Mouse (Mus musculus): ENCODE measurements around the gene Bend3. TPM values are rescaled to one million over a fixed set of nuclear protein-coding genes. Genes with fewer than 3 reads are reported as not detected.

The Bend3 gene
- polyA plus RNA-seq, 1 experiment = 1.8 TPM

DNA sequence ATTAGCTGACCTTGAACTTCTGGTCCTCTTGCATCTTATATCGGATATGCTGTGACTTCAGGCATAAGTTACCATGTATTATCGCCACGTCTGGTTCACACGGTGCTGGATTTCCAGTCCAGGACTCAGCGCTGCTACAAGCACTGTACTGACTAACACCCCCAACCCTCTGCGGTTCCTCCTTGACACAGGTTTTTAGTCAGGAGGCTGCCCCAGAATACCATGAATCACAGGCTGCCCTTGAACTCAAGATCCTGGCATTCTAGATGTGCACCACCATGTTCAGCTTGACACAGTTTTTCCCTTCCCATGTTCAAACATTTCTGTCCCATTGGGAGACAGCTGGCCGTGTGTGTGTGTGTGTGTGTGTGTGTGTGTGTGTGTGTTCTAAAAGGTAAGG is 10.5 kb downstream of the Bend3 start:
- Histone ChIP-seq H3K27ac (ENCODE audit: insufficient read depth, low read depth, low read length) (no peak overlapping the region), H3K4me3 (ENCODE audit: low read depth, low read length) (no peak overlapping the region), H3K27me3 (ENCODE audit: control insufficient read depth, insufficient read depth, low read length) (no peaks in the 10 kb centered on the region), H3K4me1 (ENCODE audit: control insufficient read depth, insufficient read depth, insufficient read length, low read length) (peaks cover 14% of the 10 kb centered on the region), H3K36me3 (ENCODE audit: control insufficient read depth, insufficient read depth, low read length) (no peaks in the 10 kb centered on the region)
- TF ChIP-seq POLR2A (IDR thresholded peaks at IDR 0.05; ENCODE audit: low read depth, low read length) (no peak), CTCF (IDR thresholded peaks at IDR 0.05; ENCODE audit: extremely low read depth, insufficient read length, insufficient replicate concordance, low read depth, low read length) (no peak)
- WGBS = 92% methylated on average over 7 of the region's 7 CpGs

DNA sequence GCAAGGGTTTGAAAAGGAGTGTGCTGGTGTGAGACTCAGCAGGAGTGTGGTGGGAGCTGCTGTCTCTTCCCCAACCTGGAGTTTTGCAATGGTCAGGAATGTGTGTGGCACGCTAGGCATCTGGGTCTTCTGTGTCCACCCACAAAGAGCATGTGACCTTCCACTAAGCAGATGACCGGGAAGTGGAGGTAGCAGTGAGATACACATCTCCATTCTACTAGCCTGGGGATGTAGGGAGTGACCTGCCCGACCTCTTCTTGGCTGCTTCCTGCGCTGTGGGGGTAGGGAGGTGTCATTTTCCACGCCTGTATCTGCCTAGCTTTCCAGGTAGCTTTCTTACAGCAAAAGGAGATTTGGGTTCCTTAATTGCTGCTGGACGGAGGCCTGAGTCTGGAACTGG is 10.9 kb downstream of the Bend3 start:
- Histone ChIP-seq H3K36me3 (ENCODE audit: control insufficient read depth, insufficient read depth, low read length) (no peaks in the 10 kb centered on the region), H3K4me1 (ENCODE audit: control insufficient read depth, insufficient read depth, insufficient read length, low read length) (peaks cover 14% of the 10 kb centered on the region), H3K4me3 (ENCODE audit: low read depth, low read length) (no peak overlapping the region), H3K27ac (ENCODE audit: insufficient read depth, low read depth, low read length) (no peak overlapping the region), H3K27me3 (ENCODE audit: control insufficient read depth, insufficient read depth, low read length) (no peaks in the 10 kb centered on the region)
- no peak for TF ChIP-seq POLR2A (IDR thresholded peaks at IDR 0.05; ENCODE audit: low read depth, low read length)
- no peak for TF ChIP-seq CTCF (IDR thresholded peaks at IDR 0.05; ENCODE audit: extremely low read depth, insufficient read length, insufficient replicate concordance, low read depth, low read length)
- WGBS = 60% methylated on average over 6 of the region's 6 CpGs

GRCm38 (mm10) chr10:43490034-43490433 is 11.4 kb downstream of the Bend3 start:
- Histone ChIP-seq H3K27me3 (ENCODE audit: control insufficient read depth, insufficient read depth, low read length) (no peaks in the 10 kb centered on the region), H3K36me3 (ENCODE audit: control insufficient read depth, insufficient read depth, low read length) (0 out of 2 replicates have a peak, but pooled peaks cover 1% of the 10 kb centered on the region), H3K4me3 (ENCODE audit: low read depth, low read length) (no peak overlapping the region), H3K27ac (ENCODE audit: insufficient read depth, low read depth, low read length) (no peak overlapping the region), H3K4me1 (ENCODE audit: control insufficient read depth, insufficient read depth, insufficient read length, low read length) (peaks cover 14% of the 10 kb centered on the region)
- WGBS = 81% methylated on average over 8 of the region's 8 CpGs
- TF ChIP-seq POLR2A (IDR thresholded peaks at IDR 0.05; ENCODE audit: low read depth, low read length) = no peak
- no peak for TF ChIP-seq CTCF (IDR thresholded peaks at IDR 0.05; ENCODE audit: extremely low read depth, insufficient read length, insufficient replicate concordance, low read depth, low read length)

DNA sequence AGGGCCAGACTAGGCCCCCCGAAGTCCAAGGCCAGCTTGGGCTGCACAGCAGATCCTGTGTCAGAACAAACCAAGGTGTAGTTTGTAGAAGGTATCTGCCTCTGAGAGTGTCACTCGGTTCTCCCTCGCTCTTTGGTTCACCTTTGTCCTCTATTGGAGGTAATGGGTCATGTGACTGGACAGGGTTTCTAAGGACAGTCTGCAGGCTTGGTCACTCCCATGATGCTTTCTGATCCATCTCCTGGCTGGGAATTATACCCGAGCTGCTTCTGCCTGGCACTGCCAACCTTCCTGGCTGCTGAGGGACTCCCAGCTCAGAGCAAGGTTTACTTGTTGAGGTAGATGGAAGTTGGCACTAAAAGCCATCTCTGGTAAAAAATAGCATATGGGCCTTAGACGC is 12.2 kb downstream of the Bend3 start:
- TF ChIP-seq CTCF (IDR thresholded peaks at IDR 0.05; ENCODE audit: extremely low read depth, insufficient read length, insufficient replicate concordance, low read depth, low read length) (no peak), POLR2A (IDR thresholded peaks at IDR 0.05; ENCODE audit: low read depth, low read length) (no peak)
- peaks cover 14% of the 10 kb centered on the region for H3K4me1 ChIP-seq (ENCODE audit: control insufficient read depth, insufficient read depth, insufficient read length, low read length)
- H3K27ac ChIP-seq (ENCODE audit: insufficient read depth, low read depth, low read length) = peak overlapping the region; percentile 77

DNA sequence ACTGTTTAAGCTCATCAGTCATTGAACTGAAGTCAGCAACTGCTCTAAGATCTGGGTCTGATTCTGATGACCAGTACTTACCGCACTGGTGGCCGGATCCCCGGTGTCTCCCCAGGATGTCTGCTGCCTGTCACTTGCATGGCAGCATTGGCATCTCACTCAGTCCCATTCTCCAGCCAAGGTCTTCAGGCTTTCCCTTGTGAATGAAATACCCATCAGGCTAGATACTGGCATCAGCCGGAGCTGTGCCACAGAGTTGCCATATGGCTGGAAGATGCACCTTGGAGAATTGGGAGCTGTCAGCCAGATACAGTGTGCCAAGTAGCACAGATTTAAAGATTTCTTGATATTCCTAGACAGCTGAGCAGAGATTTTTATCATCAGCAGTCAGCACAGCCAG is 24.0 kb downstream of the Bend3 start:
- Histone ChIP-seq H3K36me3 (ENCODE audit: control insufficient read depth, insufficient read depth, low read length) (no peaks in the 10 kb centered on the region), H3K27ac (ENCODE audit: insufficient read depth, low read depth, low read length) (no peak overlapping the region), H3K27me3 (ENCODE audit: control insufficient read depth, insufficient read depth, low read length) (no peaks in the 10 kb centered on the region), H3K4me3 (ENCODE audit: low read depth, low read length) (no peak overlapping the region), H3K4me1 (ENCODE audit: control insufficient read depth, insufficient read depth, insufficient read length, low read length) (no peaks in the 10 kb centered on the region)
- TF ChIP-seq CTCF (IDR thresholded peaks at IDR 0.05; ENCODE audit: extremely low read depth, insufficient read length, insufficient replicate concordance, low read depth, low read length) = no peak
- TF ChIP-seq POLR2A (IDR thresholded peaks at IDR 0.05; ENCODE audit: low read depth, low read length) = no peak
- WGBS = 98% methylated on average over 4 of the region's 4 CpGs

More for the DNA sequence above, 12.2 kb downstream of the Bend3 start:
- Histone ChIP-seq H3K27me3 (ENCODE audit: control insufficient read depth, insufficient read depth, low read length) (no peaks in the 10 kb centered on the region), H3K4me3 (ENCODE audit: low read depth, low read length) (no peak overlapping the region), H3K36me3 (ENCODE audit: control insufficient read depth, insufficient read depth, low read length) (peaks cover 1% of the 10 kb centered on the region; the same call in 1 of the 2 replicates)
- 38% methylated on average over 5 of the region's 5 CpGs for WGBS

DNA sequence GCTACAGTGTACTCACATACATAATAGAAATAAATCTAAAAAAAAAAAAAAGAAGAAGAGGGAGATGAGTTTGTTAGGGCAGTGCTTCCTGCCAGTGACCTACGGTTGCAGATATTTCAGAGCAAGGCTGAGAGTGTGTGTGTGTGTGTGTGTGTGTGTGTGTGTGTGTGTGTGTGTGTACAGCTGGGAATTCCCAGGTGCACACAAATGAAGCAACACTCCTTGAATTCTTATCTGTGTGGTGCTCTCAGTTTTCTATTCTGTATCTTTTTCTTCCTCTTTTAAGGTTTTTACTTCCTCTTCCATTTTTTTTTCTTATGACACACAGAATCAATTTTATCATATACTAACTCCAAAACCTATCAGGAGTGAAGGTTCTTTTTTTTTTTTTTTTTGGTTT is 25.7 kb downstream of the Bend3 start:
- 71% methylated on average over 1 of the region's 1 CpGs for WGBS
- H3K27me3 ChIP-seq (ENCODE audit: control insufficient read depth, insufficient read depth, low read length) = no peaks in the 10 kb centered on the region
- H3K4me1 ChIP-seq (ENCODE audit: control insufficient read depth, insufficient read depth, insufficient read length, low read length) = no peaks in the 10 kb centered on the region
- TF ChIP-seq CTCF (IDR thresholded peaks at IDR 0.05; ENCODE audit: extremely low read depth, insufficient read length, insufficient replicate concordance, low read depth, low read length) = no peak
- TF ChIP-seq POLR2A (IDR thresholded peaks at IDR 0.05; ENCODE audit: low read depth, low read length) = no peak
- no peak overlapping the region for H3K4me3 ChIP-seq (ENCODE audit: low read depth, low read length)
- H3K36me3 ChIP-seq (ENCODE audit: control insufficient read depth, insufficient read depth, low read length) = no peaks in the 10 kb centered on the region
- H3K27ac ChIP-seq (ENCODE audit: insufficient read depth, low read depth, low read length) = no peak overlapping the region

DNA sequence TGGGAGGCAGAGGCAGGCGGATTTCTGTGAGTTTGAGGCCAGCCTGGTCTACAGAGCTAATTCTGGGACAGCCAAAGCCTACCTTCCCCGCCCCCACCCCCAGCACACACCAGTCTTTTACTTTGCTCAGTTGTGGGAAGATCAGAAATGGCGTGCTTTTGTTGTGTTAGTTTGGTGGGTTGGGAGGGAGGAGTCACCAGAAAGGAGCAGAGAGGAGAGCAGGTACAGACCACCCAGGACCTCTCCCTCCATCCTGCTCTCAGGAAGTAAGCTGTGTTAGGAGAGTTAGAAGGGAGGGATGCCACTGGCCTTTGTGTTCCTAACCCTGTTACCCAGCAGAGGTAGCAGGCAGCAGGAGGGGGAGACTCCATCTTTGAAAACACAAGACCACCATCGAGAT is 28.4 kb downstream of the Bend3 start:
- no peaks in the 10 kb centered on the region for H3K4me1 ChIP-seq (ENCODE audit: control insufficient read depth, insufficient read depth, insufficient read length, low read length)
- H3K4me3 ChIP-seq (ENCODE audit: low read depth, low read length) = no peak overlapping the region
- peaks cover 14% of the 10 kb centered on the region for H3K36me3 ChIP-seq (ENCODE audit: control insufficient read depth, insufficient read depth, low read length)
- TF ChIP-seq POLR2A (IDR thresholded peaks at IDR 0.05; ENCODE audit: low read depth, low read length) = no peak
- TF ChIP-seq CTCF (IDR thresholded peaks at IDR 0.05; ENCODE audit: extremely low read depth, insufficient read length, insufficient replicate concordance, low read depth, low read length) = no peak
- H3K27me3 ChIP-seq (ENCODE audit: control insufficient read depth, insufficient read depth, low read length) = no peaks in the 10 kb centered on the region
- no peak overlapping the region for H3K27ac ChIP-seq (ENCODE audit: insufficient read depth, low read depth, low read length)
- 77% methylated on average over 4 of the region's 4 CpGs for WGBS

- Histone ChIP-seq H3K4me3 (ENCODE audit: low read depth, low read length) (no peak overlapping the region), H3K27ac (ENCODE audit: insufficient read depth, low read depth, low read length) (no peak overlapping the region), H3K36me3 (ENCODE audit: control insufficient read depth, insufficient read depth, low read length) (peaks cover 14% of the 10 kb centered on the region), H3K27me3 (ENCODE audit: control insufficient read depth, insufficient read depth, low read length) (no peaks in the 10 kb centered on the region), H3K4me1 (ENCODE audit: control insufficient read depth, insufficient read depth, insufficient read length, low read length) (no peaks in the 10 kb centered on the region)
- 93% methylated on average over 7 of the region's 7 CpGs for WGBS
- TF ChIP-seq POLR2A (IDR thresholded peaks at IDR 0.05; ENCODE audit: low read depth, low read length) = no peak
- TF ChIP-seq CTCF (IDR thresholded peaks at IDR 0.05; ENCODE audit: extremely low read depth, insufficient read length, insufficient replicate concordance, low read depth, low read length) = no peak
Observed at GRCm38 (mm10) chr10:43509228-43509627, 30.6 kb downstream of the Bend3 start.
